Comparison of ENCODE assay signal across 26 mouse cellular contexts in the genomic region with DNA sequence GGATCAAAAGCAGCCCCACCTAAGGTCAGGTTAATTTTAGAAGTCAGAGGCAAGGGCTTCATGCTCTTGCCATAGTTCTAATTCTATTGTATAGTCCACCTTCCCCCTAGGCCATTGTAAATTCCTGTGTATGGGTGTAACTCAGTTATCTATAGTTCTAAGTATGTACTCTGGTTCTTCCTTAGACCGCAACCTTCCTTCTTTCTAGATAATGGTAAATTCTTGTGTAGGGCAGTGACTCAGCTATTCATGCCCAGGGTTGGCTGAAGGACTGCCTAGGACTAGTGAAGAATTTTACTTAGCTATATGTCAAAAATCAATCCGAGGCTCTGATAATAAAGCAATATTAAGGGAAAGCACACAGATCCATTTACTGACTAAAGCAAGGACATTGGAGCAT. TPM values are rescaled to one million over a fixed set of nuclear protein-coding genes. Genes with fewer than 3 reads are reported as not detected.
"Had no signal": no experiment of that assay in that cellular context is flagged by ENCODE, and none has a peak within 500 bp of the region (broad histone marks: within the 10 kb centered on the region; RNA-seq: fewer than 3 reads in every experiment).

No protein-coding gene starts in this region.

- H3K36me3 ChIP-seq: lung, embryonic 15.5 days; midbrain, embryonic 12.5 days; midbrain, embryonic 15.5 days; neural tube, embryonic 12.5 days; neural tube, embryonic 15.5 days had no signal

- H3K4me2 ChIP-seq: lung, embryonic 15.5 days; midbrain, embryonic 12.5 days; midbrain, embryonic 15.5 days; neural tube, embryonic 12.5 days; neural tube, embryonic 15.5 days had no signal

- H3K27me3 ChIP-seq: lung, embryonic 15.5 days; midbrain, embryonic 12.5 days; midbrain, embryonic 15.5 days; neural tube, embryonic 12.5 days; neural tube, embryonic 15.5 days had no signal

- H3K9ac ChIP-seq: liver, embryonic 14.5 days; lung, embryonic 15.5 days; midbrain, embryonic 12.5 days; midbrain, embryonic 15.5 days; neural tube, embryonic 12.5 days; neural tube, embryonic 15.5 days had no signal

- H3K4me3 ChIP-seq: lung, embryonic 15.5 days; midbrain, embryonic 12.5 days; midbrain, embryonic 15.5 days; neural tube, embryonic 12.5 days; neural tube, embryonic 15.5 days had no signal

- ATAC-seq: intestine, embryonic 16.5 days; midbrain, embryonic 15.5 days had no signal

- H3K27ac ChIP-seq: liver, embryonic 14.5 days; lung, embryonic 15.5 days; midbrain, embryonic 12.5 days; midbrain, embryonic 15.5 days; neural tube, embryonic 12.5 days; neural tube, embryonic 15.5 days had no signal

- DNase-seq: kidney, adult 18-20 months; kidney, adult 9 months; kidney, postnatal 14 days; lung, adult 18-20 months; lung, postnatal 10 days; lung, postnatal 36 days; right cerebral cortex, adult 18-20 months; right cerebral cortex, postnatal 14 days; spleen, adult 18-20 months; thymus, adult 18-20 months; thymus, postnatal 36 days had no signal

- H3K9me3 ChIP-seq: lung, embryonic 15.5 days; midbrain, embryonic 12.5 days; midbrain, embryonic 15.5 days; neural tube, embryonic 12.5 days; neural tube, embryonic 15.5 days had no signal

- H3K4me1 ChIP-seq: lung, embryonic 15.5 days; midbrain, embryonic 12.5 days; midbrain, embryonic 15.5 days; neural tube, embryonic 12.5 days; neural tube, embryonic 15.5 days had no signal

RNA-seq across cellular contexts. Expression of gene Chil5, which starts 7.7 kb away (rescaled TPM):
- total RNA-seq: layer of hippocampus, adult 8-10 months; left cerebral cortex, postnatal 25 days; liver, adult 2 months had no signal
- polyA plus RNA-seq: kidney, embryonic 16.5 days; limb, embryonic 11.5 days; liver, adult 2 months; liver, embryonic 14.5 days; midbrain, embryonic 12.5 days; midbrain, embryonic 15.5 days; neural tube, embryonic 12.5 days; neural tube, embryonic 15.5 days; stomach, embryonic 16.5 days had no signal

RNA-seq across cellular contexts. Expression of gene Pifo, which starts 25.9 kb away (rescaled TPM):
- total RNA-seq: left cerebral cortex, postnatal 25 days; liver, adult 2 months had no signal
- polyA plus RNA-seq: intestine, embryonic 16.5 days; large intestine, adult 2 months; limb, embryonic 11.5 days; liver, adult 2 months; liver, embryonic 14.5 days; neural tube, embryonic 12.5 days; stomach, embryonic 16.5 days; urinary bladder, adult 2 months had no signal
